Mouse (Mus musculus) erythroblast, embryonic 14.5 days (primary cell): ENCODE results near the gene B9d2. TPM values are rescaled to one million over a fixed set of nuclear protein-coding genes. Genes with fewer than 3 reads are reported as not detected.

Experiments
- H3K27me3 ChIP-seq: 2 replicates; pipeline ENCODE4 v1.6.1; 2012; ENCODE audit warnings: inconsistent platforms; ENCODE audit not compliant: control insufficient read depth
- H3K36me3 ChIP-seq: 2 replicates; pipeline ENCODE4 v1.6.1; 2012; ENCODE audit warnings: mild to moderate bottlenecking, inconsistent platforms; ENCODE audit not compliant: control insufficient read depth
- H3K4me1 ChIP-seq: 2 replicates; pipeline ENCODE4 v1.6.1; 2012; ENCODE audit warnings: inconsistent platforms; ENCODE audit not compliant: control insufficient read depth
- H3K4me3 ChIP-seq: replicated peaks from 2 replicates; pipeline ENCODE3; 2012; ENCODE audit warnings: moderate library complexity, mild to moderate bottlenecking, inconsistent platforms
- H3K9me3 ChIP-seq: 2 replicates; pipeline ENCODE4 v1.6.1; 2012; ENCODE audit warnings: low read length, inconsistent platforms, mixed read lengths; ENCODE audit not compliant: control insufficient read depth
- GATA1 ChIP-seq: IDR thresholded peaks from 2 replicates; pipeline ENCODE4 v1.6.1; 2012; ENCODE audit warnings: low read length, inconsistent platforms, mixed read lengths
- TAL1 ChIP-seq: IDR thresholded peaks from 3 replicates; pipeline ENCODE4 v1.6.1; 2012; ENCODE audit warnings: low read length, inconsistent platforms, mixed read lengths
- polyA plus RNA-seq: library from polyadenylated mRNA; stranded (reverse); fragments of >175 nt; gene quantifications from 2 replicates; pipeline ENCODE4 v1.2.3, GENCODE M21; 2012

Gene B9d2
- polyA plus RNA-seq, 1 experiment, result 4.8 TPM

DNA sequence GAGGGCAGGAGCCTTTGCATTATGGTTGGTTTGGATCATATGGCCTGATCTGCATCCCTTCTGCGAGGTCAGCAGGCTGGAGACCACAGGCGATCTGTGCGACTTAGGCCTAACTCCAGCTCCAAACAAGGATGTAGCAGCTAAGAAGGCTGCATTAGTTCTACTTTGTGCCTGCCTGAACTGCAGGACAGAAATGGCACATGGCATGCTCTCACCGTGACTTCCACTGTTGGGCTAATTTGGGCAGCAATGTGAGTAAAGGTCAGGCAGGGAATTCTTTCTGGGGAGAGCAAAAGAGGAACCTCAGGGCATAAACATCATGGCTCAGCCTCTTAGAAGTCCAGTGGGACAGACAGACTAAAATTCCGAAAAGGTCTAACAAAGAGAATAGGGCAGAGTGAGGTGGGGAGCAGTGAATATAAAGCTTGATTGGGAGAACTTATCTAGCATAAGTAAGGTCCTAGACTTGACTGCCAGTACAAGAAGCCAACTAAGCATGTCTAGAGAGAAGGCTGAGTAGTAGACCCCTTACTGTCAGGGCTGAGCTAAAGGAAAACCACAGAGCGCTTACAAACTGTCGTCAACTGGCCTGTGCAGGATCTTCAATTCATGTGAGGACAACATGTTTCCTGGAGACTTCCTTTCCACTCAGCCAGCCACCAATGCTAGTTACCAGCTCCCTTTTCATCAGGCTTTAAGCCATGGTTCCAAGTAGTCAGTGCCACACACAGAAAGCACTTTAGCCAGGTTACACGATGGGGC, 50.9 kb downstream of the B9d2 start:
- Histone ChIP-seq H3K27me3 (no peaks in the 10 kb centered on the region), H3K4me3 (no peak overlapping the region), H3K4me1 (peaks cover 18% of the 10 kb centered on the region), H3K36me3 (peaks cover 99% of the 10 kb centered on the region), H3K9me3 (no peaks in the 10 kb centered on the region)
- no peak for TF ChIP-seq TAL1
- no peak for TF ChIP-seq GATA1

DNA sequence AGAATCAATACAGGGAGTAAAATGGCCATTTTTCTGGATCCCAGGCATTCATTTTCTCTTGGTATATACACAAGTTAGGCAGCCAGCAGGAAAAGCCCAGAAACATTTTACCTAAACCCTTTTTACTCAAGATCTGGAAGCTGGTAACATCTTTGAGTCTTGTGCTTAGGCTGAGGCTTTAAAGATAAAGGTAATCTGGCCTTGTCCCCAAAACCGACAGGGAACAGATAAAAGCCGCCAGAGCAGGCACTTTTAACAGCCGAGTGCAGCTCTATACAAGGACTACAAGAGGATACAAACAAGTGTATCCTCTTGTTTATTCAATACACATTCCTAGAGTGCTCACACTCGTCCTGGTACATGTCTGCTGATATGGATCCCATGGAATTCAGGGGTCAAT, 54.4 kb downstream of the B9d2 start:
- peaks cover 28% of the 10 kb centered on the region for H3K4me1 ChIP-seq

More for the DNA sequence above, 54.4 kb downstream of the B9d2 start:
- H3K27me3 ChIP-seq, result no peaks in the 10 kb centered on the region
- H3K9me3 ChIP-seq, result no peaks in the 10 kb centered on the region
- TF ChIP-seq GATA1, result no peak
- H3K4me3 ChIP-seq, result no peak overlapping the region
- H3K36me3 ChIP-seq, result peaks cover 99% of the 10 kb centered on the region

Other genes starting within 250 kb of the B9d2 start
- 0.01 TPM in 1 of 2 replicates, not detected in the other for gene Ceacam1, start 203.2 kb upstream of the B9d2 start, polyA plus RNA-seq
- not detected in 2 replicates for gene Ceacam2, start 140.9 kb upstream of the B9d2 start, polyA plus RNA-seq
- gene Erich4, start 64.9 kb upstream of the B9d2 start, polyA plus RNA-seq, result not detected in 2 replicates
- gene Dmac2, start 61.4 kb upstream of the B9d2 start, polyA plus RNA-seq, result 0.73 and 1.1 TPM in 2 replicates
- gene B3gnt8, start 54.1 kb upstream of the B9d2 start, polyA plus RNA-seq, result 0.10 and 0.23 TPM in 2 replicates
- gene Bckdha, start 21.8 kb upstream of the B9d2 start, polyA plus RNA-seq, result 2.4 and 3.2 TPM in 2 replicates
- gene Exosc5, start 21.6 kb upstream of the B9d2 start, polyA plus RNA-seq, result 11.8 and 15.6 TPM in 2 replicates
- gene Tmem91, start 5.6 kb upstream of the B9d2 start, polyA plus RNA-seq, result 0.01 and 0.11 TPM in 2 replicates
- 21.9 and 23.6 TPM in 2 replicates for gene Tgfb1, start 6.2 kb downstream of the B9d2 start, polyA plus RNA-seq
- gene Ccdc97, start 38.3 kb downstream of the B9d2 start, polyA plus RNA-seq, result 8.8 and 9.3 TPM in 2 replicates
- 32.8 and 36.7 TPM in 2 replicates for gene Hnrnpul1, start 74.0 kb downstream of the B9d2 start, polyA plus RNA-seq
- 0.26 and 0.61 TPM in 2 replicates for gene Axl, start 107.9 kb downstream of the B9d2 start, polyA plus RNA-seq
- gene Cyp2s1, start 136.1 kb downstream of the B9d2 start, polyA plus RNA-seq, result not detected in 2 replicates
- not detected in 2 replicates for gene Cyp2b10, start 216.8 kb downstream of the B9d2 start, polyA plus RNA-seq